In genomic region chr8:82306424-82306823, GRCm38 (mm10) we compare ENCODE assay signal across 14 mouse cellular contexts.
DNase-seq lines count a peak whose midpoint lies in the region.
"Had no signal": no experiment of that assay in that cellular context is flagged by ENCODE, and none has a peak within 500 bp of the region (broad histone marks: within the 10 kb centered on the region; RNA-seq: fewer than 3 reads in every experiment).

No protein-coding gene starts in this region.

- intact Hi-C loops in left cerebral cortex, postnatal 4 days (cut with DNase I): no loop called here
- intact Hi-C loops in left cerebral cortex, postnatal 14 days (cut with DNase I): no loop called here
- intact Hi-C loops in left cerebral cortex, postnatal 36 days (cut with DNase I): no loop called here

- DNase-seq in cerebellum, adult 9-11 months: peak; percentile 14
- no peak for DNase-seq in cerebellum, postnatal 4 days (ENCODE audit: low spot score in 2 of 2)
- DNase-seq in left cerebral cortex, postnatal 4 days: peak; percentile 1
- DNase-seq in left cerebral cortex, postnatal 14 days (ENCODE audit: low spot score in 2 of 2): no peak
- DNase-seq in NIH3T3 (ENCODE audit: low read depth): peak; percentile 14
- peak; percentile 48 for DNase-seq in brain, adult 2 months (ENCODE audit: low read depth, low spot score)
- DNase-seq in layer of hippocampus, adult 8-10 months (ENCODE audit: low spot score in 2 of 2): no peak
- no peak for DNase-seq in left cerebral cortex, postnatal 36 days (ENCODE audit: low spot score in 2 of 2)
- DNase-seq: adrenal gland, adult 8-10 months; adrenal gland, postnatal 36 days; forebrain, postnatal 0 days; gastrocnemius, postnatal 14 days; heart, adult 2 months; heart, postnatal 14 days had no signal

Comparison
In these comparisons a context has a peak if more than half of its experiments do, and no peak if none do; other contexts are left out.
1. DNase-seq: peak in cerebellum, adult 9-11 months (single experiment), left cerebral cortex, postnatal 4 days (single experiment), NIH3T3 (single experiment) and brain, adult 2 months (single experiment); none in cerebellum, postnatal 4 days (0 of 2), left cerebral cortex, postnatal 14 days (0 of 2), layer of hippocampus, adult 8-10 months (0 of 2) and left cerebral cortex, postnatal 36 days (0 of 2).